Mouse (Mus musculus): ENCODE data around the gene Negr1. TPM values are rescaled to one million over a fixed set of nuclear protein-coding genes. Genes with fewer than 3 reads are reported as not detected.
"Not testable (repeated sequence)": the region's sequence is repeated elsewhere in the genome, so short reads cannot be mapped to it uniquely, and the experiment has no call there.

Gene Negr1
- total RNA-seq, 2 experiments from 2014 or later: 228 to 264 TPM

DNA sequence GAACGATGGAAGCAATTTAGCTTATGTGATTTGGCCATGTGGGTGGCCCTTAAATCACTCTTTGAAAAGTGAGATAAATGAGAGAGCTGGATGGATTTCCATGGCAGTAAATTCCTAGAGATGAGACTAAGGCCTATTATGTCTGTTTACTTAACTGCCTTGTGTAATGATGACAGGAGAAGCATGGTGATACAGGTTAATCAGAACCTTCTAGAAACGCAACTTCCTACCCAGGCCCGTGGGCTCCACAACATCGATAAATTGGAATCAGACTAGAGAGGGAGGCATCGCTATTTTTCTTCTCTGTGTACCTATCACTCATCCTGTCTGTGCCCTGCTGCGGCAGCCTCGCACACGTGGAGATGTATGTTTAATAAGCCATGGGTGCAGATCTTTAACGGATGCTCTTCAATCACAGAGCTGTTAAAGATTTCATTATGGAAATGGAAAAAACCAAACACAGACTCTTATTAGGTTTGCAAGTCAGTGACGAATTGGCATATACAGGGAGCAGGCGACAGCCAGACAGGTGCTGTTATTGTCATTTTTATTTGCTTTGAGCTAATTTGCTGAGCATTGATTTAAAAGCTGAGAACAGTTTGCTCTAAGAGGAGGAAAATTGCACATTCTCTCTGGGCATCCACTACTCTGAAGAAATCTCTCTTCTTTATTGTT lies 418.6 kb downstream of the Negr1 start:
- DNase-seq: no peak

DNA sequence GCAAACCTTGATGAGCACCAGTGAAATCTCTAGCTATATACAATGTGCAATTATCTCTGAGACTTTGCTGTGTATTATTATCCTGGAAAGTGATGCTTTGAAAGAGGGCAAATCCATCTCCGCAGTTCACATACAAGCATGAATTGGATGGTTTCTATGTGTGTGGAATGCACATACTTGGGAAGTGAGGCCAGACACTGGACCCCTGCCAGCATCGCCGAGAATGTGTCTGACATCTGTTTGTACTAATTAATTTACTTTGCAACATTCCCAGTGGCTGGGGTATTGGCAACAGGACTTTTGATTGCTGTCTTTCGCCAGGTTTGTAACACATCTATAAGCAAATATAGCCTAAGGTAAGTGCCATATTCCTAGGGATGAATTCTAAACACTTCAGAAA lies 420.5 kb downstream of the Negr1 start:
- intact Hi-C loops (cut with DNase I): no loop called here
- DNase-seq: peak; percentile 76

More for the DNA sequence above, 418.6 kb downstream of the Negr1 start:
- intact Hi-C loops (cut with DNase I): no loop called here

DNA sequence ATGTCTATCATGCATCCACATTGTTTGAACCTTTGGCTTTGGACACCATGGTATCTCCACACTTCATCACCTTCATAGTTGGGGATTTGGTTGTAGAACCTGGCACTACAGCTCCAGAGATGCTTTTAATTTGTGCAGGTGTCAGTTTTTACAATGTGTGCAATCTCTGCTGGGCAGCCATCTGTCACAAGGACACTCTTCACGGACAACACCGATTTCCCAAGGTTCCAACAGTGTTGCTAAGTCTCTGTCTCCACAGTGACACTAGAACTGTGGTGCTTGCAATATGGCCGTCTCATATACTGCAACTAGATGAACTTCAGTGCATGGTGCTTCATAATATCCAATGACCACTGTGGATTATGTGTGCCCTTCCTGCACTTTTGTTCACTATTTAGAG lies 425.5 kb downstream of the Negr1 start:
- peak; percentile 11 for DNase-seq
- intact Hi-C loops (cut with DNase I): no loop called here

DNA sequence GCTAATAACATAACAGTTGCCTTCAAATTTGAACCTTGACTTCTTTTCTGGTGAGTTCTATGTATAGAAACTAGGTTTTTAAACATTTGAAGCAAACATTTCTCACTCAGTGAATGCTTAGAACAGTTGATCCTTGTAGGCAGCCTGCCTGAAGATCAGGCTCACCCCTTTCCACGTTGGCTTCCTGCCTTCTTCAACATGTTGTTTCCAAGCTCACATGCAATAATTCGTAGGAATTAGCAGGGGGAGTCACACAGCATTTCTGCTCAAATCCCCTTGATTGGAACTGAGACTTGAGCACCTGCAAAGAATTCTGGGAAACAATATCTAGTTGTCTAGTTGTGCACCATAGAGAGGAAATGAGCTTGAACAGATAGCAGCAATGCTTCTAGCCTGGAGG lies 430.6 kb downstream of the Negr1 start:
- intact Hi-C loops (cut with DNase I): no loop called here

DNA sequence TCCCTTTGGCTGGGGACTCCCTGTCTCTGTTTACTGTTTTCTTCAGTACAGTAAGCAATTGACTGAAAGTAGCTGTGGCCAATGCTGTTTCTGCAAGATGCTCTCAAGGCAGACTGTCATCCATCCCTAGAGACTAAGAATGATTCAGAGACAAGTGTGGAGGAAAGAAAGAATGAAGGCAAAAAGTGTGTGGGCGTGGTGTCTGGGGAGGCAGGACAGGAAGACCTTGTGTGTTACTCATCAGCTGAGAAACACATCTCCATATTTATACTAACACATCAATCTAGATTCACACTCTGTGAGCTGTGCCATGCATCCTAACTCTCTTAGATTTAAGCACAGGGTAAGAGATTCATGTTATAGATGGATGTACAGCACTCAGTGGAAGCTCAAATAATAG lies 431.2 kb downstream of the Negr1 start:
- intact Hi-C loops (cut with DNase I): no loop called here
- no peak for DNase-seq

More for the DNA sequence above, 430.6 kb downstream of the Negr1 start:
- DNase-seq: no peak

DNA sequence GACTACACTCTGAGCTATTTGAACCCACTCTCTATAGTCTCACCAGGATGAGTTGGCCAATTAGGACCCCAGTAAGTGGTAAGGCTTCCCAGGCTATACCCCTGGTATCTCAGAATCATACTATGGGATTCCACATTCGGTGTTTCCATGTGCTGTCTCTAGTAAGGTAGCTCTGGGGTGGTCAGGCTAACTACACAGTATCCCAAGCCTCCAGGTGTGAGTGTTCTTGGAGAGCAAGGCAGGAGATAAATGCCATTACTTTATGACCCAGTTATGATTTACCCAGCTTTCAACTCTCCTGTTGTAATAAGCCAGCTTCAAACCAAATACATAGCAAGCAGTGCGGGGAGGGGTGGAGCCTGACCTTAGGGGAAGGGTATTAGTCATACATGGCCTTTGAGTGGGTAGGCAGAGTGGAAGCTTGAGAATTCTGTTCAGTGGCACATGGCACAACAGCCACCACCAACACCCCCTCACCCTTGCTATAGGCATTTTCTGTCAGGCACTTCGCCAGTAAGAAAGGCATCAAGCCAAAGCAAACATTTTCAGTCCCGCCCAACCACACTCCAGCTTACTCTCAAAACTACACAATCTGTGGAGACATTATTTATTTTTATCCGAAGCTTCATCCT lies 437.7 kb downstream of the Negr1 start:
- intact Hi-C loops (cut with DNase I): no loop called here
- peak; percentile 13 for DNase-seq

DNA sequence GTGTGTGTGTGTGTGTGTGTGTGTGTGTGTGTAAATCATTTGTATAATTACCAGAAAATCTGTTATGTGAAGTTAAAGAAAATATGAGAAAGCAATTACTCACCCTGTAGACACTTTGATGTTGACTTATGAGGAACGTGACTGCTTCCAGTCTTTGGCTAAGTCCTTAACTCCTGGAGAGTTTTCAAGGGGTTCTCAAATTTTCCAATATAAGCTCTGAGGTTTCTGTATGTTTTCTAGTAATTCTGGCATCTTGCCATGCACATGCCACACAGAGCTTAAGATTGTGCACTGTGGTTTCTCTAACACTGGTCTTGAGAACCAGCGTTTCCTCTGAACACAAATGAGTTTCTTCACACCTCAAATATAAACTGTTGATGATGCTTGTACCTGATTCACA lies 460.0 kb downstream of the Negr1 start:
- no peak for DNase-seq
- intact Hi-C loops (cut with DNase I): no loop called here

DNA sequence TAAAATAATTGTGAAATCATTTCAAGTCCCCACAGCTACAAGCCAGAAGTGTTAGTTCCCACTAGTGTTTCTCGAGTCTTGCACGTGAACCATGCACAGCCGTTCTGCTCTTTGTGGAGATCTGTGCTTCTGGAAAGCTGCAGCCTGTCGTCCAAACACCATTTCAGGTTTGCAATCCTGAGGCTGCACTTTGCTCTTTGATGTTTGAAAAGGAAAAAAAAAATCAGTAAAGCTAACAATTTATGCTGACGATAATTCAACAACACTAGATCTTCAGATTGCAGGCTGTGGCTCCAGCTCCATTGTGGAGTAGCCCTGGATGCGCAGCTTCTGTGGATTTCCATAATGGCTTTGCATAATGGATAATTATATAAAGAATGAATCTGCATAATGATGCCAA lies 463.0 kb downstream of the Negr1 start:
- intact Hi-C loops (cut with DNase I): no loop called here
- no peak for DNase-seq

DNA sequence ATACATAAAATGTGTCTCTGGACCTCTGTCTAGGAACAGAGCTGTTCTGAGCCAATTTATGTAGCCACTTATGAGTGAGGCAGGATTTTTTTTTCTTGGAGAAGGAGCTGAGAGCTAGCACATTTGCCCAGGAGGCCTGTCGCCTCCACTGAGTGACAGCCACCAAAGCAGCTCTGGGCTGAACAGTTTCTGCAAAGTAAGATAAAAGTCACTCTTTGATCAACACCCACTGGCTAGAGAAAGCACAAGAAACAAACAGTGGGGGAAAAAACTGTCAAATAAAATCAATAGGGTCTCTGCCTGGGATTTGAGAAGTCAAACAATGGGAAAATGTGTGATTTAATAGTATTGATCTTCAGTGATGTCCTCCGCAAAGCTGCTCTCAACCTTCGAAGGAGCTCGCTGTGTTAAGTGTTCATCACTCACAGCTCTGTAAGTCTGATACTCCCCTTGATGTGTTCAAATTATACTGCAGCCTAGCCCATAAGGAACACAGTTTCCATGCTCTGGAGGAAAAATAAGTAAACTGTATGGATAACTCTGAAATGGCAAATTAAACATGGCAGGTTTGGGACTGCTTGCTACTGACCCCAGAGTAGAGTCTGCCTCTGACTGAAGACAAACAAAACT lies 470.0 kb downstream of the Negr1 start:
- intact Hi-C loops (cut with DNase I): no loop called here
- DNase-seq: no peak

DNA sequence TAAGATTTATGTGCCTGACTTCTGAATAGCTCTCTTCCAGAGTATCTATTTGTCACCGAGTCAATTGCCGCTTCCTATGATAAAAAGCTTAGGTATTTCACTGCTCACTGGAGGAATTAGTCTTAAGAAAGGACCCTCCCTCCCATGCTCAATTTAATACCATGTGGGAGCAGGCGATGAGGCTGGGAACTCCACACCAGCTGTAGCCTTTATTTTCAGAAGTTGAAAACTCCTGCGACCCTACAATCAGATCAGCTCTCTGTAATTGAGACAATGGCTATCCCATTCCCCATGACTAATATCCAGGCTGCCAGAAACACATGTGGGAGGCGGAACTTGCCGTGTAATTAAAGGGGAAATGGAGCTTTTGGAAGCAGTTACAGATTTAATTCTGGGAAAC lies 474.4 kb downstream of the Negr1 start:
- intact Hi-C loops (cut with DNase I): no loop called here
- DNase-seq: no peak

DNA sequence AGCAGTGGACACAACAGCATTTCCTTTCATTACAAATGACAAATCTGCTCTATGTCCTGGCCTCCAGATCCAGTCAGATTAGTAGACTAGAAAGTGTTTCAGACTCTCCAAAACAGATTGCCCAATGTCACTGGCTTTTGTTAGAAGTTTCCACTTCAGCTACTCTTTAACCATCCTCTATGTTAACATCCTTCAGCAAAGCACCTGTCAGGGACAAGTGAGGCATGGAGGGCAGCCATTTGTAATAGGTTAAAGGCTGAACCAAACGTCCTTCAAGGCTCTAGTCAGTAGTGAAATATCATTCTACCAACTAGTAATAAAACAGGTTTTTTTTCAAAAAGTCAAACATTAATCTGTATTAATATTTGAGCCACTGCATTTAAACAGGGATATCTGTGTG lies 475.0 kb downstream of the Negr1 start:
- intact Hi-C loops (cut with DNase I): no loop called here

DNA sequence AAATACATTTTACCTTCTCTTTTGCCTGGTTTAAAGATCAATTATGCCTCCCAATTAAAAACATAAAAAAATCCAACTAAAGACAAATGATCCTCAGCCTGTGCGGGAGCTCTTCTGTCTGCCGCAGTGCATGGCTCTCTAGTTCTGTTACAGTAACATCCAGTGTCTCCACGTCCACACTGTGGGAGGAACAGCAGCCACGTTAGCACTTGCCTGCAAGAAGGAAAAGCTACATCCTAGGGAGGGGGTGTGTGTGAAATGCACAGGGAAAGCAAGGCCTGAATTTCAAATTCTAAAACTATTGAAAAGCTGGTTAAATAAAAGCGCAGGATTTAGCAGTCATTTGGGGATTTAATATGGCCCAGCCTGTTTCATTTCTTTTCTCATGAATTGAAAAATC lies 479.0 kb downstream of the Negr1 start:
- intact Hi-C loops (cut with DNase I): no loop called here

More for the DNA sequence above, 475.0 kb downstream of the Negr1 start:
- DNase-seq: no peak

DNA sequence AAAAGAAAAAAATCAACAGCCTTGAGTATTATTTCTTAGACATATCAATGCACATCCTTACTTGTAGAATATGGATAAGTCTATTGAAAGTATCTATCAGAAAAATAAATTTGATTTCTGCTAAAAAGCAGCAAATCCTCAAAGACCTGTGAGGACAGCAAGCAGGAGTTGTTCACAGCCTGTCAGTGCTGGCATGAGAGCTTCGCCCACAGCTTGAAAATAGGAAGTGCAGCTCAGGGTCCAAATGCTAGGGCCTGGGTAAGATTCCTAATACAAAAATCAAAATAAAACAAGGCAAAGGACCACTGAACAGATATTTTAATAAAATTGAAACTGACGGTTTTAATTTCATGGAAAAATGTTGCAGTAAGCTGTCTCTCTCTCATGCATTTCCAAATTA lies 483.0 kb downstream of the Negr1 start:
- DNase-seq: no peak

More for the DNA sequence above, 479.0 kb downstream of the Negr1 start:
- DNase-seq: no peak

DNA sequence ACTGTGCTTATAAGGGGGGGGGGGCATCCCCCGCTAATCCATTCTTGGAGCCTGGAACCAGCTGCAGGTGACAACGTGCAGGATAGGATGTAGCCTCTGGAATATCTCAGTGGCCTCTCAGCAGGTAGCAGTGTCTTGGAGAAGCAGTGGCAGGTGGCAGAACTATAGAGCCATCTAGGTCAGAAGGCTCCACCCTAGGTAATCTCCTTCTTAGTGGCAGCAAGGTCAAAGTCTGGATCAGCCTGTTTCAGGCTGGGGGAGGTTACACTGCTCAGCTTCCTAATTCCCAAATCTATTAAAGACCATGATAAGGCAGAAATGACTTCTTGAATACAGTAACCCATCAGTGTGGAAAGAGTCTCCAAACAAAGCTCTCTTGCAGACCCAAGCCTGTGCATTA lies 502.8 kb downstream of the Negr1 start:
- DNase-seq; intact Hi-C loops (cut with DNase I): not testable (repeated sequence)

More for the DNA sequence above, 483.0 kb downstream of the Negr1 start:
- intact Hi-C loops (cut with DNase I): no loop called here

DNA sequence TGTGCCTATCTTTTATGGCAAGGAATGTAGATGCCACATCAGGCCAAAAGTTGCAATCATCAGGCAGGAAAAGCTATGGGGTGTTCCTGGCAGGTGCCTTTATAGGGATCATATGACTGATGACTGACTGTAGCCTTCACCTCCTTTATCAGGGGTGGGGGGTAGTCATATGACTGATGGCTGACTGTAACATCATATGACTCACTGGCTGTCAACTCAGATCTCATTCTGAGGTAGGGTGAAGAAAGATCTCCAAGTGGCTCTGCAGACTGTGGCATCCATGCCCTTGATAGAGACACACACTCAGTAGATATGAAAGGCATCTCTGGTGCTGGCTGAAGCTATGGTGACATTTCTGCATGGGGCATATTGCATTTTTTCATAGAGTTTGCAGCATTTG lies 504.7 kb downstream of the Negr1 start:
- no peak for DNase-seq
- intact Hi-C loops (cut with DNase I): no loop called here

DNA sequence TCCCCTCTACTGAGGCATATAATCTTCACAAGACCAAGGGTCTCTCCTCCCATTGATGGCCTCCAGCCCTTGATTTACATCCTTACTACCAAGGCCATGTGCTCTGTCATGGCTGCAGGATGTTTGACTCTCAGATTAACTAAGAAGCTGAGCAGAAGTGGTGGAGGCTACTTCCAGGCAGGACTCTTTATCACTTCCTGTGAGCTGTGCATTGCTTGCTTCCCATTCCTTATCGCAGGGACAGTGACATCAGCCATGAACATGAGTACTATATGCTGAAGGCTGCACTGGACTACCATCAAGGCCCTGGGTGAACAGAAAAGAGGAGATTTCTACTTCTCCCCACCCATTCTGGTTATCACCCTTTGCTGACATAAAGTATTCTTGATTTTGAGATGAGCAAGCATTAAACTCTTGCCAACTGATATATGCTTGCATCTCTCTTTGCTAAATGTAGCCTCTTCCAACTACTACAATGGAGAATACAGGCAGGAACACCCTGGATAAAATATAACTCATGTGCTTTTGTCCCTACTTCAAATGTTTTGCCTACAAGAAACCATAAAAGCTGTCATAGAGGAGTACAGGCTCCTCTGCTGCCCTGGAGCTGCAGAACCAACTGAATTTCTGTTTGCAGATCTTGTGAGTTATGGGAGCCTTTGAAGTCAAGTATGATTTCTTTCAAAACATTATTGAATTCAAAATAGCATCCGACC lies 517.8 kb downstream of the Negr1 start:
- intact Hi-C loops (cut with DNase I): no loop called here
- DNase-seq: no peak

DNA sequence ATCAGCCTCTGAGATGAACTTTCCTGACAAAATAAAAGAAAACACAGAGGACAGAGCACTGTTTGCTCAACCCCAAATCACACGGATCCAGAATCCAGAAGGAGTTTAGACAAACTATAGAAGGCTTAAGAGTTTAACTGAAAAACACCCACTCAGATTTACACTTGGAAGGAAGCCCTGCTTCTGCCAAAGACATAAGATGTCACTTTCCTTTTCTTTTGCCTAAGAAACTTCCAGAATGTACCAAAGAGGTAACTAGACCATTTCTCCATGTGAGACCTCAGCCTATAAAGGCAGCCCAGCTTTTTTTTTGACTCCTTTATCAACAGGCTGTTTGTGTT lies 518.3 kb downstream of the Negr1 start:
- DNase-seq: no peak
- intact Hi-C loops (cut with DNase I): no loop called here

DNA sequence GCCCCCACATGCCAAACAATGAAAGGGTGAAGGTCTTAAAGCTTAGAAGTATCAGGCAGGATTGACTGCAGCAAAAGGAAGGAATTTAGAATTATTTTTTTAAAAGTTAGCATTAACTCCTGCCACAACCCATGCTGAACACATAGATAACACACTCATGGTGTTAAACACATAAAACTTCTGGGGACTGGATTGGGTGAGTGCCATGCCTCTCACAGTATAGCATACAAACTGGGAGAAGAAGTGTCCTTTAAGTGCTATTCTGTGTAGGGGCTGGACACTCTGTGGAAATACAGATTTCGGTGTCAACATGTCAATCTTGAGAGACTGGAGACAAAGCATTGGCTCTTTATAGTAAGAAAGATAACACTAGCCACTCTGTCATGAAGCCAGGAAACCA lies 519.0 kb downstream of the Negr1 start:
- no peak for DNase-seq
- intact Hi-C loops (cut with DNase I): no loop called here

DNA sequence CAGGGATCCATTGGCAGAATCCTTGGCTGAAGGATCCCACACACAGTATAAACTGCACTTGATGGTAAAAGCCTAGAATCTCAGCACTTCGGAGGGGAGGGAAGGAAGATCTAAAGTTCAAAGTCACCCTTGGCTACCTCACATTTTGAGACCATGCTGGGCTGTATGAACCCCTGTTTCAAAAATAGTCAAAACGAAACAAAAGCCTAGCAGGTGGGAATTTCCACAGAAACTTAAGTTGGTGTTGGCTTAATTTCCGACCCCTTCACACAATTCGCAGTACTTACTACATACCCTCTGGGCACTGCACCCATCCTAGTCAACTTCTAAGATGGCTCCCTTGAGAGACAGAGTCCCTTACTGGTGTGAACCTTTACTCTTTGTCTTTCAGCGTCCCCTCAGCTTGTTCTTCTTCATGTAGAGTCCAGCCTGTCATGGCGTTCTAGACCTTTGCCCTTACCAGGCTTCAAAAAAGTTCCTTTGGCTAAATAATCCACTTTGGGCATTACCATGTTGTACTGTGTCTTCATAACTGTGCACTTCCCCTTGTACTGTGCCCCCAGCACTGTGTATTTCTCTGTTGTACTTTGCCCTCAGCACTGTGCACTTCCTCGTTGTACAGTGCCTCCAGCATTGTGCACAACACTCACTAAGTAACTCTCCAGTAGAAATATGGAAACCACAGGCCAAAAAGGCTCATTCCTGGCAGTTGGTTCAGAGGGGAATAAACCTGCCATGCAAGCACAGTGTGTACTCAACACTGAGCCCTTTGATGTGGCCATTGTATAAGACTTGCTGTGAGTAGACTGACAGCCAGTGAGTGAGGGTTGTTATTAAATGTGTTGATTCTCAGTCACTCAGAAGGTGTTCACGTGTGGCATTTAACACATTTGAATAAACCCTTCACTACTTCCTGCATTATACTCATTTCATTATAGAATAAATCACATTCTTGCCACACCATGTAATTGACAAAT lies 521.5 kb downstream of the Negr1 start:
- no peak for DNase-seq
- intact Hi-C loops (cut with DNase I): no loop called here

DNA sequence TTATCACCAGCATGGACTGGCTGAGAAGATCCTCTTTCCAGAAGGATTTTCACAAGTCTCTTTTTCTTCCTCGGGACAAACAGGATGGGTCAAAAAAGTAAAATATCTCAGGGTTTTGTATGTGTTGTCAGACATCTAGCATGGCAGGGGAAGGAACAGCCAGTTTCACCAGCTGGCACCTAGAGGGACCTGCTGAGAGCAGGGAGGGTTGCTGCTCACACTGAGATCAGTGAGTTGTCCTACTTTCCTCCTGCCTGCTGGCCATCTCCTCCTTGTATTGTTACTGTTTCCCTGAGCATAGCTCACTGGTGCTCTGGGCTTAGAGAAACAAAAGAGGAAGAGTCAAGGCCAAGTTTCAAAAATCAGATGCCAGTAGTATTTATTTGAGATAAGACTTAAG lies 523.6 kb downstream of the Negr1 start:
- intact Hi-C loops (cut with DNase I): no loop called here
- no peak for DNase-seq

Data from left cerebral cortex, postnatal 4 days (tissue).